Mouse (Mus musculus): Measurements from ENCODE around the gene Inpp5b. TPM values are rescaled to one million over a fixed set of nuclear protein-coding genes. Genes with fewer than 3 reads are reported as not detected.
A peak's percentile ranks its signal among the peaks of the same experiment; 100 is the strongest.

The Inpp5b gene
- polyA plus RNA-seq, 1 experiment from 2014 or later, result 20.8 TPM

DNA sequence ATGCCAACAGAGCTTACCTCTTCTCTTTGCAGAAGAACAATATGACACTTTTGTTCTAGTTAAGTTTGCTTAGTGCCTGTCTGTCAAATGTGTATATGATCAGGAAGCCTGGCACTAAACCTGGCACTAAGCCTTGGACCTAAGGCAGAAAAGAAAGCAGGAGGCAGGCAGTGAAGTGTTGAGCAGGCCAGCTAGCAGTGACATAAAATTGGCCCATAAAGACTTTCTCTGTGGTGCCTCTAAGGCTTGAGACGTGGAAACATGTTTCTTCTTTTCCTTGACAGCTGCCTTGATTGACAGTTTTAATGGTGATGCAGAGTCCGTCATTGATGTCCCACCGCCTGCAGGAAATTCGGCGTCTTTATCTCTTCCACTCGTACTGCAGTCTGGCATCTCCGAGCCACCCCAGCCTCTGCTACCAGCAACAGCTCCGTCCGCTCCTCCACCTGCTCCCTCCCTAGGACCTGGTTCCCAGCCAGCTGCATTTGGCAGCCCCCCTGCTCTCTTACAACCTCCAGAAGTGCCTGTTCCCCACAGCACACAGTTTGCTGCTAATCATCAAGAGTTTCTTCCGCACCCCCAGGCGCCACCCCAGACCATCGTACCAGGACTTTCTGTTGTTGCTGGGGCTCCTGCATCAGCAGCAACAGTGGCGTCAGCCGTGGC lies 96.5 kb downstream of the Inpp5b start:
- H3K4me3 ChIP-seq (ENCODE audit: low read depth, low read length), result no peak overlapping the region
- no peaks in the 10 kb centered on the region for H3K9me3 ChIP-seq (replicated peaks; ENCODE audit: control insufficient read depth, low read length)
- DNase-seq (ENCODE audit: low spot score) (peak; percentile 17), ATAC-seq (peak; percentile 20; the same call in 1 of the 2 replicates)
- H3K27ac ChIP-seq (ENCODE audit: low read depth, low read length), result no peak overlapping the region; the same call in 1 of the 2 replicates
- peaks cover 51% of the 10 kb centered on the region for H3K36me3 ChIP-seq (ENCODE audit: control insufficient read depth, insufficient read depth, low read length)
- no peak overlapping the region for H3K9ac ChIP-seq (ENCODE audit: low read length)
- no peaks in the 10 kb centered on the region for H3K4me1 ChIP-seq (ENCODE audit: control insufficient read depth, insufficient read depth, low read length)
- H3K4me2 ChIP-seq (ENCODE audit: low read length), result no peak overlapping the region
- WGBS, result 82% methylated on average over 14 of the region's 14 CpGs
- no peaks in the 10 kb centered on the region for H3K27me3 ChIP-seq (replicated peaks; ENCODE audit: control insufficient read depth, insufficient read depth, low read length)

DNA sequence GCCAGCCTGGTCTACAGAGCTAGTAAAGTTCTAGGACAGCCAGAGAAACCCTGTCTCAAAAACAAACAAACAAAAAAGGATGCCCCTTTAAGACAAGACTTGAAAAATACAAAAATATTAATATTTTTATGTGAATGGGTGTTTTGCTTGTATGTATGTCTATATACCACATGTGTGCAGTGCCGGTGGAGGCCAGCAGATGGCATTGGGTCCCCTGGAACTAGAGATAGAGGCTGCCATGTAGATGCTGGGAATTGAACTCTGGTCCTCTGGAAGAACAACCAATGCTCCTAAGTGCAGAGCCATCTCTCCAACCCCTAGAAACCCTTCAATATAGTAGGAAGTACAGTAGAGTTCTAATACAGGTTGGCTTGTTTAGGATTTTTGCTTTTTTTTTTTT lies 99.3 kb downstream of the Inpp5b start:
- peaks cover 52% of the 10 kb centered on the region for H3K36me3 ChIP-seq (ENCODE audit: control insufficient read depth, insufficient read depth, low read length)

GRCm38 (mm10) chr4:124843493-124843892 lies 101.8 kb downstream of the Inpp5b start:
- Histone ChIP-seq H3K9me3 (replicated peaks; ENCODE audit: control insufficient read depth, low read length) (no peaks in the 10 kb centered on the region), H3K9ac (ENCODE audit: low read length) (no peak overlapping the region), H3K27me3 (replicated peaks; ENCODE audit: control insufficient read depth, insufficient read depth, low read length) (no peaks in the 10 kb centered on the region), H3K4me2 (ENCODE audit: low read length) (no peak overlapping the region), H3K4me3 (ENCODE audit: low read depth, low read length) (no peak overlapping the region), H3K36me3 (ENCODE audit: control insufficient read depth, insufficient read depth, low read length) (peaks cover 39% of the 10 kb centered on the region), H3K4me1 (ENCODE audit: control insufficient read depth, insufficient read depth, low read length) (no peaks in the 10 kb centered on the region), H3K27ac (ENCODE audit: low read depth, low read length) (no peak overlapping the region)
- 57% methylated on average over 11 of the region's 11 CpGs for WGBS
- DNase-seq (ENCODE audit: low spot score) (no peak), ATAC-seq (0 out of 2 replicates have a peak, but pooled peaks have one; percentile 61)

More for the DNA sequence above, 99.3 kb downstream of the Inpp5b start:
- Histone ChIP-seq H3K4me2 (ENCODE audit: low read length) (no peak overlapping the region), H3K9ac (ENCODE audit: low read length) (no peak overlapping the region), H3K4me1 (ENCODE audit: control insufficient read depth, insufficient read depth, low read length) (no peaks in the 10 kb centered on the region), H3K27me3 (replicated peaks; ENCODE audit: control insufficient read depth, insufficient read depth, low read length) (no peaks in the 10 kb centered on the region), H3K9me3 (replicated peaks; ENCODE audit: control insufficient read depth, low read length) (no peaks in the 10 kb centered on the region), H3K27ac (ENCODE audit: low read depth, low read length) (no peak overlapping the region), H3K4me3 (ENCODE audit: low read depth, low read length) (no peak overlapping the region)
- 100% methylated on average over 1 of the region's 1 CpGs for WGBS
- DNase-seq (ENCODE audit: low spot score), result no peak
- ATAC-seq, result no peak

GRCm38 (mm10) chr4:124847573-124847972 lies 105.9 kb downstream of the Inpp5b start:
- DNase-seq (ENCODE audit: low spot score) (peak; percentile 78), ATAC-seq (no peak)
- Histone ChIP-seq H3K4me2 (ENCODE audit: low read length) (no peak overlapping the region), H3K4me3 (ENCODE audit: low read depth, low read length) (no peak overlapping the region), H3K36me3 (ENCODE audit: control insufficient read depth, insufficient read depth, low read length) (peaks cover 24% of the 10 kb centered on the region), H3K27me3 (replicated peaks; ENCODE audit: control insufficient read depth, insufficient read depth, low read length) (no peaks in the 10 kb centered on the region), H3K9ac (ENCODE audit: low read length) (no peak overlapping the region), H3K27ac (ENCODE audit: low read depth, low read length) (no peak overlapping the region), H3K4me1 (ENCODE audit: control insufficient read depth, insufficient read depth, low read length) (peaks cover 13% of the 10 kb centered on the region), H3K9me3 (replicated peaks; ENCODE audit: control insufficient read depth, low read length) (no peaks in the 10 kb centered on the region)
- whole genome bisulfite sequencing, result 5% methylated on average over 8 of the region's 8 CpGs

GRCm38 (mm10) chr4:124849631-124850260 lies 108.1 kb downstream of the Inpp5b start:
- whole genome bisulfite sequencing, result under 1% methylated on average over 24 of the region's 24 CpGs
- DNase-seq (ENCODE audit: low spot score) (peak; percentile 65), ATAC-seq (peak; percentile 41)
- H3K4me3 ChIP-seq (ENCODE audit: low read depth, low read length), result peak overlapping the region; percentile 99
- H3K27me3 ChIP-seq (replicated peaks; ENCODE audit: control insufficient read depth, insufficient read depth, low read length), result no peaks in the 10 kb centered on the region
- H3K9ac ChIP-seq (ENCODE audit: low read length), result peak overlapping the region; percentile 85
- H3K9me3 ChIP-seq (replicated peaks; ENCODE audit: control insufficient read depth, low read length), result no peaks in the 10 kb centered on the region
- peak overlapping the region; percentile 61 for H3K4me2 ChIP-seq (ENCODE audit: low read length)
- H3K36me3 ChIP-seq (ENCODE audit: control insufficient read depth, insufficient read depth, low read length), result peaks cover 26% of the 10 kb centered on the region
- H3K4me1 ChIP-seq (ENCODE audit: control insufficient read depth, insufficient read depth, low read length), result peaks cover 13% of the 10 kb centered on the region
- peak overlapping the region; percentile 93 for H3K27ac ChIP-seq (ENCODE audit: low read depth, low read length)

GRCm38 (mm10) chr4:124850261-124850913 lies 108.7 kb downstream of the Inpp5b start, which contains the start of gene Yrdc:
Gene Yrdc, plus strand, starts transcription at chr4:124850679.
- Histone ChIP-seq H3K9ac (ENCODE audit: low read length) (peak within 1 kb of the TSS; percentile 85), H3K4me2 (ENCODE audit: low read length) (peak within 1 kb of the TSS; percentile 61), H3K36me3 (ENCODE audit: control insufficient read depth, insufficient read depth, low read length) (peaks cover 25% of the 10 kb centered on the region), H3K4me3 (ENCODE audit: low read depth, low read length) (peak within 1 kb of the TSS; percentile 99), H3K27ac (ENCODE audit: low read depth, low read length) (peak within 1 kb of the TSS; percentile 93), H3K9me3 (replicated peaks; ENCODE audit: control insufficient read depth, low read length) (no peaks in the 10 kb centered on the region), H3K4me1 (ENCODE audit: control insufficient read depth, insufficient read depth, low read length) (peaks cover 13% of the 10 kb centered on the region), H3K27me3 (replicated peaks; ENCODE audit: control insufficient read depth, insufficient read depth, low read length) (no peaks in the 10 kb centered on the region)
- WGBS, result under 1% methylated on average over 67 of the region's 90 CpGs
- DNase-seq (ENCODE audit: low spot score), result peak; percentile 97
- peak; percentile 96 for ATAC-seq

MicroRNA genes within 50 kb of the gene (microRNA counts, 519-probe panel; counts per million panel counts)
- microRNA mmu-miR-697, result not detected
- not detected for microRNA mmu-miR-698

Small RNAs within 50 kb of the gene (microRNA-seq; reads per million reads assigned to microRNA genes)
- not detected for gene Gm24721
- gene Mir697, result not detected
- not detected for gene Mir698

Other genes starting within 250 kb of the Inpp5b start
- not detected in 2 replicates for gene 3100002H09Rik, start 131.0 kb upstream of the Inpp5b start, polyA plus RNA-seq (2014; fragmentation: Nextera tagmentation; extraction: Ambion mirVana)
- gene Pou3f1, start 85.0 kb upstream of the Inpp5b start, polyA plus RNA-seq (2014; fragmentation: Nextera tagmentation; extraction: Ambion mirVana), result 14.8 and 15.3 TPM in 2 replicates
- 34.5 and 42.0 TPM in 2 replicates for gene Utp11, start 48.2 kb upstream of the Inpp5b start, polyA plus RNA-seq (2014; fragmentation: Nextera tagmentation; extraction: Ambion mirVana)
- 1.4 TPM in 2 replicates for gene Fhl3, start 41.1 kb upstream of the Inpp5b start, polyA plus RNA-seq (2014; fragmentation: Nextera tagmentation; extraction: Ambion mirVana)
- gene Sf3a3, start 27.1 kb upstream of the Inpp5b start, polyA plus RNA-seq (2014; fragmentation: Nextera tagmentation; extraction: Ambion mirVana), result 118 TPM in 2 replicates
- 12.7 and 13.6 TPM in 2 replicates for gene Mtf1, start 60.3 kb downstream of the Inpp5b start, polyA plus RNA-seq (2014; fragmentation: Nextera tagmentation; extraction: Ambion mirVana)
- 57.1 and 62.4 TPM in 2 replicates for gene Yrdc, start 108.8 kb downstream of the Inpp5b start, polyA plus RNA-seq (2014; fragmentation: Nextera tagmentation; extraction: Ambion mirVana)
- gene 1110065P20Rik, start 109.3 kb downstream of the Inpp5b start, polyA plus RNA-seq (2014; fragmentation: Nextera tagmentation; extraction: Ambion mirVana), result 78.0 and 90.7 TPM in 2 replicates
- gene Maneal, start 120.3 kb downstream of the Inpp5b start, polyA plus RNA-seq (2014; fragmentation: Nextera tagmentation; extraction: Ambion mirVana), result 12.9 and 13.4 TPM in 2 replicates
- gene Epha10, start 139.0 kb downstream of the Inpp5b start, polyA plus RNA-seq (2014; fragmentation: Nextera tagmentation; extraction: Ambion mirVana), result 0.27 and 0.84 TPM in 2 replicates
- gene 9930104L06Rik, start 195.2 kb downstream of the Inpp5b start, polyA plus RNA-seq (2014; fragmentation: Nextera tagmentation; extraction: Ambion mirVana), result 3.2 and 5.6 TPM in 2 replicates
- 63.5 and 63.8 TPM in 2 replicates for gene Cdca8, start 197.5 kb downstream of the Inpp5b start, polyA plus RNA-seq (2014; fragmentation: Nextera tagmentation; extraction: Ambion mirVana)
- gene Rspo1, start 244.6 kb downstream of the Inpp5b start, polyA plus RNA-seq (2014; fragmentation: Nextera tagmentation; extraction: Ambion mirVana), result 1.8 and 2.4 TPM in 2 replicates

Measured in forebrain, embryonic 14.5 days (tissue).